Mouse (Mus musculus): ENCODE results near the gene Doc2g. TPM values are rescaled to one million over a fixed set of nuclear protein-coding genes. Genes with fewer than 3 reads are reported as not detected.
"Not testable (repeated sequence)": the region's sequence is repeated elsewhere in the genome, so short reads cannot be mapped to it uniquely, and the experiment has no call there.

Gene Doc2g
- polyA plus RNA-seq, 1 experiment from 2014 or later: 72.2 TPM

DNA sequence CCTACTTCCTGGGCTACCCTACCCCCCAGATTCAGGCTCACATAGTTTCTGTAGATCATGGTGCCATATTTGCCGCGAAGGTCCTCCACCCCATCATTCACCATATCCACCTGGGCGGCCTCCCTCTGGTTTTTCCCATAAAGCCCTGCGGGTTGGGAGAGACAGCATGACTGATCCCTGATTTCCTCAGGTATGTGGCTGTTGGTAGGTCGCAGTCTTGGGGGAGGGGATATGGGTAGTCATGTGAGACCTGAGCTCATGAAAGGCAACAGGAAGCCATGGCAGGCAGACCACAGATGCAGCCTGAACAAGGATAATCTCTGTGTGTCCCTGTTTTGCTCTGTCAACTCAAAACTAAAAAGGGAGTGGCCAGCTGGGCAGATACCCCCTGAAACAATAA, 37.8 kb downstream of the Doc2g start:
- H3K9me3 ChIP-seq (replicated peaks); H3K27ac ChIP-seq; H3K4me3 ChIP-seq; H3K36me3 ChIP-seq; H3K4me2 ChIP-seq; H3K9ac ChIP-seq; H3K27me3 ChIP-seq; ATAC-seq (replicated peaks; ENCODE audit: insufficient number of reproducible peaks, insufficient read depth, low FRiP score, low read depth): not testable (repeated sequence)
- H3K4me1 ChIP-seq (replicated peaks): peaks cover 22% of the 10 kb centered on the region
- 83% methylated on average over 5 of the region's 5 CpGs for WGBS

DNA sequence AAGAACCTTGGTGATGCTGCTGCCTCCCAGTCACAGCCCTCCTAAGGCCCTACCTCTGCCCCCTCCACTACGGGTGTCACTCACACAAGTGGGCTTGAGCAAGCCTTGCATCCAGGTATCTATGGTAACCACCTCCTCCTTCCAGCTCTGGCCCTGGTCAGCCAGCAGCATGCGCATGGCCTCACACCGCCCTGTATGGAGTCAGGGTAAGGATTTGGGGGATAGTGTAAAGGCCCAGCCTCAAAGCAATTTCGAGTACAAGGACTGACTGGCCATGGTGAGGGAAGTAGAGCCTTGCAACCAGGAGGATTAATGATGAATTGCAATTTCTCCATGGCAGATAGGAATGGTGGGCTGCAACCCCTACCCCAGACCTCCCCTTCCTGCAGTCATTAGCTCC, 38.4 kb downstream of the Doc2g start:
- not testable (repeated sequence) for H3K27me3 ChIP-seq; H3K4me2 ChIP-seq; H3K36me3 ChIP-seq; H3K9ac ChIP-seq; H3K27ac ChIP-seq; H3K4me3 ChIP-seq; ATAC-seq (replicated peaks; ENCODE audit: insufficient number of reproducible peaks, insufficient read depth, low FRiP score, low read depth); H3K9me3 ChIP-seq (replicated peaks)
- peaks cover 20% of the 10 kb centered on the region for H3K4me1 ChIP-seq (replicated peaks)
- WGBS: 85% methylated on average over 3 of the region's 4 CpGs

DNA sequence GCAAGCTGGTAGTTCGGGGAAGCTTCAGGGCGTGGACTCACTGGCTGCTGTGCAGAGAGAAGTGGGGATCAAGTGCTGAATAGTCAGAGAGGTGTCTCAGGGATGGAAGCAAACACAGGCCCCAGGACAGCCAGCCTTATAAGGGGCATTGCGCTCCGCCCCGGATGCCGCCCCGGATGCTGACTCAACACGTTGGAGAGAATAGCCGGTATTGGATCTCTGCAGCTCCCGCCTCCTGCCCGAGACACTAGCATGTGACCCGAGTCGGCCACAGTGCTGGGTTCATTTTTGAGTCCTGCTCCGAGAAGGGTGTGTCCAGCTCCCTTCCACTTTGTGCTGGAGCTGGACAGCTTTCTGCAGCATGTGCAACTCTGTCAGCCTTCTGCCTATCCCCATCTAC, 39.0 kb downstream of the Doc2g start:
- WGBS: 64% methylated on average over 14 of the region's 14 CpGs
- no peak overlapping the region for H3K4me2 ChIP-seq

DNA sequence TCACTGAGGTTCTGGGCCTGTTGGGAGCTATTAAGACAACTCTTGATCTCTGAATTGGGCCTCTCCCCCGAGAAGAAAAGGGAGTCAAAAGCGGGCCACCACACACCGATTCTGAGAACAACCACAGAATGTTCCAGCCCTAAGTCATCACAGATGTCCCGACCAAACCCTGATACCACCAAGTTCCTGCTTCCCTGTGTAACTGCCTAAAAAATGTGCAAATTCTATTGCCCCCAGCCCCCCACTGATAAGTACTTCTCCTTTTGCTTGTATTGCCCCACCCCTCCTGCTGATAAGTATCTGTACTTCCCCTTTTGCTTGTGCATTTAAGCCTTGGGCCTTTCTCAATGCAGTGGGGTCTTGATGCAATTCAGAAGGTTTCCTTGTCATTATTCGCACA, 41.0 kb downstream of the Doc2g start:
- not testable (repeated sequence) for H3K27ac ChIP-seq; H3K27me3 ChIP-seq; H3K9ac ChIP-seq; ATAC-seq (replicated peaks; ENCODE audit: insufficient number of reproducible peaks, insufficient read depth, low FRiP score, low read depth); H3K4me2 ChIP-seq; H3K36me3 ChIP-seq; H3K9me3 ChIP-seq (replicated peaks); H3K4me3 ChIP-seq
- 76% methylated on average over 5 of the region's 5 CpGs for WGBS
- H3K4me1 ChIP-seq (replicated peaks): peaks cover 11% of the 10 kb centered on the region

More for the DNA sequence above, 39.0 kb downstream of the Doc2g start:
- H3K9me3 ChIP-seq (replicated peaks): no peaks in the 10 kb centered on the region
- no peak overlapping the region for H3K4me3 ChIP-seq
- no peaks in the 10 kb centered on the region for H3K27me3 ChIP-seq
- no peaks in the 10 kb centered on the region for H3K36me3 ChIP-seq
- H3K9ac ChIP-seq: no peak overlapping the region
- H3K4me1 ChIP-seq (replicated peaks): peaks cover 20% of the 10 kb centered on the region
- no peak for ATAC-seq (replicated peaks; ENCODE audit: insufficient number of reproducible peaks, insufficient read depth, low FRiP score, low read depth)
- H3K27ac ChIP-seq: no peak overlapping the region

DNA sequence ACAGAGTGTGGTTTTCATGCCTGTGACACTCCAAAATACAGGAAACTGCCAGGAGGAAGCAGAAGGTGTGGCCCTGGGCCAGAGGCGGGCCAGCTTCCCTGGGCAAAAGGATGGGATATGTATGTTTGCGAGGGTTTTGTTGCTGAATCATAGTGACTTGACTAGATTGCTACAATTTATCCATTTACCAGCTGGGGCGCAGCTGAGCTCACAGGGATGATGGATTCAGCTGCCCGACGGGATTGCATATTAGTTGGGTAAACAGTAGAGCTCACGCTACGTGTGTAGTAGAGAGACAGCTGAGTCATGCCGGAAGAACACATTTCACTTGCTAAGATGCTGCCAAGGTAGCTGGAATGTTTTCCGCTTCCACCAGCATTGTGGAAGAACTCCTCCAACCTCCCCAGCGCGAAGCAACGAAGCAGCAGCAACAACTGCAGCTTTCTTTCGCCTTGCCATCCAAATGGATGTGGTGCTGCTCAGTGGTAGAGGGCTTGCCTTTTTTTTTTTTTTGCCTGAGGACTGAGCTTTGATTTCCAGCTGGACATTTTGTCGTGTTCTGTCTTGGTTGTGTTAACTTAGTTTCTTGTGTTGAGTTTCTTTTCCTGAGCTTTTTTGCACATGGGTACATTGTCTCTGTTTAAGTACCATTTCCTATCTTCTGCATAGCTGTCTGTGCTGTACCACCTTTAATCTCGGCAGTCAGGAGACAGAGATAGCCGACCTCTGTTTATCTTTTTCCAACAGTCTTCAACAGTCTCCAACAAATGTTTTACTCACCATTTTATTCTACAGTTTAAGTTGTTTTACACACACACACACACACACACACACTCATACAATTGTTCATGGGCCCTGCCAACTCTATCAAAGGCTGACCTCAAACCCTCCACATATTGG, 43.1 kb downstream of the Doc2g start, which contains the start of gene Gstp2:
Gstp2 (minus strand) TSS at position 58 of the 900 bp plus-strand sequence.
- peak within 1 kb of the TSS; percentile 12; the same call in 1 of the 2 replicates for H3K4me3 ChIP-seq
- peaks cover 11% of the 10 kb centered on the region for H3K4me1 ChIP-seq (replicated peaks)
- H3K4me2 ChIP-seq: peak within 1 kb of the TSS; percentile 45
- ATAC-seq (replicated peaks; ENCODE audit: insufficient number of reproducible peaks, insufficient read depth, low FRiP score, low read depth): peak; percentile 47; the same call in 1 of the 2 replicates
- 38% methylated on average over 16 of the region's 16 CpGs for WGBS
- H3K36me3 ChIP-seq: no peaks in the 10 kb centered on the region
- no peaks in the 10 kb centered on the region for H3K27me3 ChIP-seq
- H3K9me3 ChIP-seq (replicated peaks): no peaks in the 10 kb centered on the region
- H3K27ac ChIP-seq: peak within 1 kb of the TSS; percentile 50
- H3K9ac ChIP-seq: no peak within 1 kb of the TSS

DNA sequence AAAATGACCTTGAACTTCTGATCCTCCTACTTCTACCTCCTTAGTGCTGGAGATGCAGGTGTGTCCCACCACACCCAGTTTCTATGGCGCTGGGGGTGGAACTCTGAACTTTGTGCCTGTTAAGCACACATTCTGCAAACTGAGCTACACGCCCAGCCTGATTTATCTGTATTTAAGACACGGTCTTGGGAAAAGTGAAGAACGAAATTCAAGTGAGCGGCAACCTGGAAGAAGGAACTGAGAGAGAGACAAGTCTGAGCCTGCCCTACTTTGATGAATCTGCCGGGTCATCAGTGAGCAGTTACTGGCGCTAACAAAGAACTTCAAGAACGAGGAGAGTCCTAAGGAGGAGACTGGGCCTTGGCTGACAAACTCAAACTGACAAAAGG, 43.7 kb downstream of the Doc2g start:
- Histone ChIP-seq H3K4me2 (no peak overlapping the region), H3K9me3 (replicated peaks) (no peaks in the 10 kb centered on the region), H3K27me3 (no peaks in the 10 kb centered on the region), H3K27ac (peak overlapping the region; percentile 50; the same call in 1 of the 2 replicates), H3K4me1 (replicated peaks) (peaks cover 11% of the 10 kb centered on the region), H3K9ac (no peak overlapping the region), H3K4me3 (no peak overlapping the region), H3K36me3 (no peaks in the 10 kb centered on the region)
- no peak for ATAC-seq (replicated peaks; ENCODE audit: insufficient number of reproducible peaks, insufficient read depth, low FRiP score, low read depth)
- WGBS: 80% methylated on average over 8 of the region's 8 CpGs

DNA sequence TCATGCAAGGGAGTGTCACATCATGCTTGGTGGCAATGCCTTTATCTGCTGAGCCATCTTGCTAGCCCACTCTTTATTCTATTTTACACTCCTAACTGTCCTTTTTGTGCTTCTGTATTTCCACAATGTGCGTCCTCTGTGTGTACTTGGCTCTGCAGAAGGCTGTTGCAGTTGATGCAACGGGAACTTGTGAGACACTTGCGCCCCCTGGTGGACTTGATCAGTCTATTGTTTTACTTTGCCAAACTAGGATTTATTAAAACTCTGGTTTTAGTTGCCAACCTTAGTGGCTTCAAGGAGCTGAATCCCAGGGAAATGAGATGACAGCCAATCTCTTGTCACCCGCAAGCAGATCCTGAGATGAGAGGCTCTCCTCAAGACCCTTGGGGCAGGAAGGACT, 44.7 kb downstream of the Doc2g start:
- Histone ChIP-seq H3K9ac (no peak overlapping the region), H3K36me3 (no peaks in the 10 kb centered on the region), H3K9me3 (replicated peaks) (no peaks in the 10 kb centered on the region), H3K4me3 (no peak overlapping the region), H3K27ac (no peak overlapping the region), H3K4me2 (no peak overlapping the region), H3K4me1 (replicated peaks) (peaks cover 7% of the 10 kb centered on the region), H3K27me3 (no peaks in the 10 kb centered on the region)
- ATAC-seq (replicated peaks; ENCODE audit: insufficient number of reproducible peaks, insufficient read depth, low FRiP score, low read depth): no peak
- WGBS: 18% methylated on average over 4 of the region's 4 CpGs

DNA sequence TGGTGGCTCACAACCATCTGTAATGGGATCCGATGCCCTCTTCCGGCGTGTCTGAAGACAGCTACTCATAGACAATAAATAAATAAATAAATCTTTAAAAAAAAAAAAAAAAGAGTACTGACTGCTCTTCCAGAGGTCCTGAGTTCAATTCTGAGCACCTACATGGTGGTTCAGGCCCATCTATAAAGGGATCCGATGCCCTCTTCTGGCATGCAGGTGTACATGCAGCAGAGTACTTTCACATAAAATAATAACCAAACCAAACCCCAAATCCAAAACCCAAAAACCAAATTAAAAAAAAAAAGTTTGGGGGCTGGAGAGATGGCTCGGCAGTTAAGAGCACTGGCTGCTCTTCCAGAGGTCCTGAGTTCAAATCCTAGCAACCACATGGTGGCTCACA, 46.0 kb downstream of the Doc2g start:
- H3K27me3 ChIP-seq; H3K36me3 ChIP-seq; H3K9ac ChIP-seq; H3K4me2 ChIP-seq; H3K27ac ChIP-seq; H3K9me3 ChIP-seq (replicated peaks); H3K4me3 ChIP-seq; H3K4me1 ChIP-seq (replicated peaks); ATAC-seq (replicated peaks; ENCODE audit: insufficient number of reproducible peaks, insufficient read depth, low FRiP score, low read depth): not testable (repeated sequence)
- WGBS: 89% methylated on average over 5 of the region's 5 CpGs

DNA sequence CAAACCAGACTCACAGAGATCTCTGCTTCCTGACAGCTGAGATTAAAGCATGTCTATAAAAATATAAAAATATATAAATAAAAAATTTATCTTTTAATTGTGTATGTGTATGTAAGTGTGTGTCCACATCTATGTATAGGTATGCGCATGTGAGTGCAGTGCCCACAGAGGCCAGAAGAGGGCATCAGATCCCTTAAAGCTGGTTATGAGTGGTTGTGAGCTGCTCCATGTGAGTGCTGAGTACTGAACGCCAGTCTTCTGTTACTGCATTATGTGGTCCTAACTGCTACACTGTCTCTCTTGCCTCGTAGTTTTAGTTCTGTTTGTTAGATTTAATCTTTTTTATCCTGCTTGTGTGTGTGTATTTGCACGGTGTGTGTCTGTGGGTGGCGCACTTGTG, 47.9 kb downstream of the Doc2g start:
- no peak for ATAC-seq (replicated peaks; ENCODE audit: insufficient number of reproducible peaks, insufficient read depth, low FRiP score, low read depth)
- Histone ChIP-seq H3K36me3 (no peaks in the 10 kb centered on the region), H3K9ac (no peak overlapping the region), H3K27ac (no peak overlapping the region), H3K4me2 (no peak overlapping the region), H3K4me3 (no peak overlapping the region), H3K27me3 (no peaks in the 10 kb centered on the region), H3K9me3 (replicated peaks) (no peaks in the 10 kb centered on the region), H3K4me1 (replicated peaks) (peaks cover 14% of the 10 kb centered on the region)
- WGBS: 89% methylated on average over 5 of the region's 5 CpGs

DNA sequence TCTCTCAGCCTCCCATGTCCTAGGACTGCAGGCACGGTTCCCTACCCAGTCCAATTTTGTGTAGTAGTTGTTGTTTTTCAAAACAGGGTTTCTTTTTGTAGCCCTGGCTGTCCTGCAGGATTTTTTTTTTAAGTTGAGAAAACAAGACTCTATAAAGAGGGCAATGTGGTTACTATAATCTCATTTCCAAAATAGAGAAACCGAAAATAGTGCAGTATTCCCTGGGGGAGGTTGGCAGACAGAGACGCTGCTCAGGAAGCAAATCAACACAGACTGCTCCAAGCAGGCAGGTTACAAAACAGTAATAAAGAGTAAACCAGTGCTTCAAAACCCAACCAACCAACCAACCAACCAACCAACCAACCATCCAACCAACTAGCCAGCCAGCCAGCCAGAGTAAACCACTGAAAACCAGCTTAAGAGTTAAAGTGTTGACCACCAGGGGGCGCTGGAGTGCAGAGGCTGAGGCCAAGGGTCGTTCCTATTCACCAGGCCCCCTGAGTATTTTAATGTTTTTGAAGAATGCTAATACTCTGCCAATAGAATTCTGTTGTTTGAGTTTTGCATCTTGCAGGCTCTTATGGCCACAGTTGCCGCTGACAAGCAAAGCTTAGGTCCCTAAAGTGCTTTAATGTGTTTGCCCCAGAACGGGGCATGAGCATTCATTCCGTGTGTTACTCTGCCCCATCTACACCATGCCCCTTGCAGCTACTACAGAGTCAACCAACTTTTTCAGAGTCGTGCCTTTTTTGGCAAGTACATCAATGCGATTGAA, 48.8 kb downstream of the Doc2g start:
- WGBS: 47% methylated on average over 10 of the region's 10 CpGs
- no peak overlapping the region for H3K9ac ChIP-seq
- ATAC-seq (replicated peaks; ENCODE audit: insufficient number of reproducible peaks, insufficient read depth, low FRiP score, low read depth): no peak
- no peak overlapping the region for H3K27ac ChIP-seq
- no peaks in the 10 kb centered on the region for H3K36me3 ChIP-seq
- H3K4me1 ChIP-seq (replicated peaks): peaks cover 16% of the 10 kb centered on the region
- H3K4me3 ChIP-seq: no peak overlapping the region
- H3K9me3 ChIP-seq (replicated peaks): no peaks in the 10 kb centered on the region
- H3K27me3 ChIP-seq: no peaks in the 10 kb centered on the region
- H3K4me2 ChIP-seq: no peak overlapping the region

DNA sequence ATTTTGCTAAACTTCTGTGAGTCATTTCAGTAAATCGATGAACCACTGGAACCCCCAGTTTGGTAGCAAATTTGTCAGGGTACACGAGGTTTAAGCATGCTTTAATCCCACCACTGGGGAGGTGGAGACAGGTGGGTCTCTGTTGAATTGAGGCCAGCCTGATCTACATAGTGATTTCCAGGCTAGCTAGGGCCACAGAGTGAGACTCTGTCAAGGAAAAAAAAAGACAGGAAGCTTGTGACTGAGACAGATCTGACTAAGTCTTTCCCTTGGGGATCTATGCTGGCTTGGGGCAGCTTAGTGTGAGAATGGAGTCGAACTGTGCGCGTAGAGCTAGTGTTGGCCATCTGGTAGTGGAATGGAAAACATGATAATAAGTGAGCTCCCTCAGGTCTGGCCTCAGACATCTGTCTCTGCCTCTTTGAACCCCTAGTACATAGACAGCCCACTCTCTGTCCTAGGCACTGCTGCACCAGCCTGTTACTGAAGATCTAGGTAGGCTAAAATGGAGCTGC, 49.5 kb downstream of the Doc2g start:
- no peak overlapping the region for H3K4me2 ChIP-seq
- H3K4me1 ChIP-seq (replicated peaks): peaks cover 17% of the 10 kb centered on the region
- H3K4me3 ChIP-seq: no peak overlapping the region
- no peaks in the 10 kb centered on the region for H3K9me3 ChIP-seq (replicated peaks)
- no peak for ATAC-seq (replicated peaks; ENCODE audit: insufficient number of reproducible peaks, insufficient read depth, low FRiP score, low read depth)
- no peaks in the 10 kb centered on the region for H3K27me3 ChIP-seq
- no peak overlapping the region for H3K9ac ChIP-seq
- 70% methylated on average over 5 of the region's 5 CpGs for WGBS
- H3K27ac ChIP-seq: no peak overlapping the region
- H3K36me3 ChIP-seq: no peaks in the 10 kb centered on the region
